Mouse (Mus musculus): ENCODE results near the gene Fam178b.

DNA sequence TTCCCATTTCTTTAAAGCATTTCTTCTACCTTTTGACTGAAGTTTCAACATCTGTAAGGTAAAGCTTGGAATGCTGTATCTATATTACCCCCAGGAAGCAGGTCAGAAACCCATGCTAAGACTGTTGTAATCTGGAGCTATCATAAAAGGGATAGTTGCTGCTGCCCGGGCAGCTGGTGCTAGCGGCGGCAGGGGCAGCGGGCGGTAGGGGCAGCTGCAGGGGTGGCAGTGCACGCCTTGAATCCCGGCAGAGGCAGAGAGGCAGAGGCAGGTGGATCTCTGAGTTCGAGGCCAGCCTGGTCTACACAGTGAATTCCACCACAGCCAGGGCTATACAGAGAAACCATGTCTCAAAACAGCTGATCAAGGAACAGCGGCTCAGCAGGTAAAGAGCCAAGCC lies 140.1 kb downstream of the Fam178b start:
- no peak for TF ChIP-seq CTCF (IDR thresholded peaks at IDR 0.05; ENCODE audit: insufficient read depth, low read length)
- no peak for TF ChIP-seq POLR2A (IDR thresholded peaks at IDR 0.05; ENCODE audit: borderline replicate concordance, extremely low read depth, low read depth, low read length)
